Mouse (Mus musculus): ENCODE data around the gene Gm5447.

- TF ChIP-seq POLR2A (IDR thresholded peaks at IDR 0.05; ENCODE audit: control insufficient read depth, extremely low read depth, insufficient read depth, low read length, poor library complexity) = no peak
- no peak for TF ChIP-seq CTCF (IDR thresholded peaks at IDR 0.05; ENCODE audit: borderline replicate concordance, control insufficient read depth, extremely low read depth, insufficient read depth, low read length, poor library complexity)
Observed at GRCm38 (mm10) chr13:30986934-30987455, 13.0 kb downstream of the Gm5447 start.
